Mouse (Mus musculus): Measurements from ENCODE around the gene Tecta.

Gene Tecta

DNA sequence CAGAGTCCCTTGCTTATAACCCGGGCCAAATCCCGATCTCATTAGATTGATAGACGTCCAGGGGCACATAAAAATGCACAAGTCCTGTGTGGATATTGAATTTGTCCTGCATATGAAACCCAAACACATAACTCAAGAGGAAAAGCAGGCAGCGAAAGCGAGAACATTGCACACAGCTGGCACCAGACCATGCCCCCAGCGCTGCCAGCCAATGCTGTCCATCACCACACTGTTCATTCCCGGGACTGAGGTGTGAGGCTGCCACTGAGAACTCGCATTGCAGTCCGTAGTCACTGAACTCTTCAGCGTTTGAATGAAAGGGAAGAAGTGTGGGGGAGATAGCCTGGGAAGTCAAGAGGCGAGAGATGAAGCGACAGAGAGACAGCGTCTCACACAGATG is 14.1 kb downstream of the Tecta start:
- no peak for DNase-seq

DNA sequence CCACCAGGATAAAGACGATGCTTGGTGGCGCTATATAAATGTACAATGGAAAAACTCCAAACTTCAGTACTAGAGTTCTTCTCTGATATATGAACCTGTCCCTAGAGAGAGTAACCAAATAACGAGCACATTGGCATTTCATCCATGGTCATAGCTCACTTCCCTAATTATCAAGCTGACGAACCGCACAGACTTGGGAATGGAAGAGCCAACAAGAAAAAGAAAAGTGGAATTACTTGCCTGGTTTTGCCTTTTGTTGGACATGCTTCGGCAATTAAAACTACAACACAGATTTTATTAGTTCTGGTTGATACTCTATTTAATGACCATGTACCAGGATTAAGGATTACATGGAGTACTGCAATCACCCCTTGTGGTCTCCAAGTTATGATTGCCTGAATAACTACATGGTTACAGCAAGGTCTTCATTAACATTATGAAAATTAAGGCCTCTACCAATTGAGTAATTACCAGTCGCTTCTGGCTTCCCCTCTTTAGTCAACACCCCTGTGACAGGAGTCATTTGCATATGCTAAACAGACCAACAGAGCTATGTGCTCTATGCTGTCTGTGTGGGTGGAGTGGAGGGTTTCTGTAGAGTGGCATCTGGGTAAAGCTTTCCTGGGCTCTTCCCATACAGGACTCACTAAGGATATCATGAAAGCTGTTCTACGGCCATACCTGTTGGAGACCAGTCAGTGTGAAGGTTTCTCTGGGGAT is 16.9 kb downstream of the Tecta start:
- no peak for DNase-seq

DNA sequence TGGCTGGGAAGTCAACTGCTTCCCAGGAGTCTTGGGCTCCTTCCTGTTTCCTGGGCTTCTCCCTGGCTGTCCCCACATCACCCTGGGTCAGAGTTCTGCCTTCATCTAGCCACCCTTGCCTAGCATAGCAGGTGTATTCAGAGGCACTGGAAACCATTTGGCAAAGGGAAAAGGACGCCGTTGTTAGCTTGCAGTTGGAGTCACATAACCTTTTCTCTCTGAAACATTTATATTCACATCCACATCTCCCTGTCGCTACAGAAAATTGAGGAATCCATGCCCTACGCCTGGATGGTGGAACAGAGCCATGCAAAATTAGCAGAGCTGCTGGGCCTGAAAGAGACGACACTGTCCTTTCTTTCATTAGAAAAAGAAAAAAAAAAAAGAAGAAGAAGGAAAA is 17.7 kb downstream of the Tecta start:
- DNase-seq: no peak

DNA sequence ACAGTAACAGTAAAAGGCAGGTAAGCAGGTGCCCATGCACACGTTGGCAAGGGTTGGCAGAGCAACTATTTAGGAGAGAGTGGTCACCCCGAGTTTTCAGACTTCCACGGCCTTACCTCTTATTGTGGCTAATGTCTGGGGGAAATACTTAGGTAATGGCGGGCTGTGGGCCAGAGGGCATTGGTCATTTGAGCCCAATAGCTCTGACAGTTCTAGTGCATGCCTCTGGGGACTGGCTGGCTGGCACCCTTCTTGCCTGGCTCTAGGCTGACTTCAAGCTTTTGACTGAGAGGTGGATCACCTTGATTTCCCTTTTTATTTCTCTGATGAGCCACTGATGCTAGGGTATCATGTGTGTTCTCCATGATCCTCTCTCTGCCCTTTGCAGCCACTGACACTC is 21.7 kb downstream of the Tecta start:
- no peak for DNase-seq

DNA sequence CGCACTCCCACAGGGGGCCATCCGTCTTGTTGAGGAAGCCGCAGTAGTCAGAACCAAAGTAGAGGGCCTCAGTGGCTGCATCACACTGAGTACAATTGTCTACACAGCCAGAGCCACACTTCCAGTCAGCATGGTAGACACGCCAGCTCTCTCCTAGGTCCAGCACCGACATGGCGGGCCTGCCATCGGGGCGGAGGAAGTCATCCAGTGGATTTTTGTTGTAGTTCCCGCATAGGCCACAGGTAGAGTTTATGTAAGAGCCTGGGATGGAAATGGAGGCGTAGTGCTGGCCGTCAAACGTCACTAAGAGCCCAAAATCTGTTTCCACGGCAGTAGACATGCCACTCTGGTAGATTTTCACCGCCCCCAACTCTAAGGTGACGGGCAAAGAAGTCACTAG is 22.1 kb downstream of the Tecta start:
- DNase-seq: no peak

DNA sequence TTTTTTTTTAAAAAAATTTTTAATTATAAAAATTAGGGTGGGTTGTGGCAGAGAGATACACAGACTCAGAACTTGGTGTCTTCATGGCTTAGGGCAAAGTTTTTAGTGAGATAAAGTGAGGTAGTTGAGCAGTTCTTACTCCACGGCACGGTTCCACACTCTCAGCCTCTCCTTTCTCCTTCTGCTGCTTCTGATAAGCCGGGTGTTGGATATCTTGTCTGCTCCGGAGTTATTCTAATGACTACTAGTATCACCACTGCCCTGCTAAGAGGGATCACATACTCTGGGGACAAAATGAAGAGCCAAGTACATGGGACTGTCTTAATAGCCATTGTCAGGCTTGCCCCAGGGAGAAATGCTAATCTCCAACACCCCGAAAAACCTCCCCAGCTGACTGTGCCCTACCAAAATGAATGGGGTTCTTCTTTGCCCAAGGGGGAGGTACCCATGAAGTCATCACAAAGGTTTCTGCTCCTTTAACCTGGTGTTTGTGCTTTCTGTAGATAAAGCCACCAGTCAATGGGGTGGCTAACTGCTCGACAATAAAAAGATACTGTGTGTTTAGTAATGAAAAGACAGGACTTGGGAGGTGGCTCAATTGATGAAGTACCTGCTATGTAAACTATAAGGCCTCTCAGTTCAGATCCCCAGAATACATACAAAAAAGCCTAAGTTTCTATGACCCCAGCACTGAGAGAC is 27.9 kb downstream of the Tecta start:
- no peak for DNase-seq

DNA sequence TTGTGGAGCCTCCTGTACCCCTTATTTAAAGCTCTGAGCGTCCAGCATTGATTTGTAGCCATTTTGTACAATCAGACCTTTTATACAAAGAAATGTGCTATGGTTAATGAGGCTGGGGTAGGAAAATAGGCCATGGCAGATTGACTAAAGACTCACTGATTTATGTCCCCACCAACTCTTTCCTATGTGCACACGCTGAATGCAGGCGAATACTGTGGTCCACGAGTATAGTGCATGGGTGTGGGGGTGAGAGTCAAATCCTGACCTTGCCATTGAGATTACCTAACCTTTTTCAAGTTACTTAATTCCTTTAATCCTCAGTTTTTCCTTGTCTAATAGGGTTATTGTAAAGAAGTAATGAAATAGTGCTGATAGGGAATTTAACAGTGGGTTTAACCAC is 42.1 kb downstream of the Tecta start:
- DNase-seq: no peak

DNA sequence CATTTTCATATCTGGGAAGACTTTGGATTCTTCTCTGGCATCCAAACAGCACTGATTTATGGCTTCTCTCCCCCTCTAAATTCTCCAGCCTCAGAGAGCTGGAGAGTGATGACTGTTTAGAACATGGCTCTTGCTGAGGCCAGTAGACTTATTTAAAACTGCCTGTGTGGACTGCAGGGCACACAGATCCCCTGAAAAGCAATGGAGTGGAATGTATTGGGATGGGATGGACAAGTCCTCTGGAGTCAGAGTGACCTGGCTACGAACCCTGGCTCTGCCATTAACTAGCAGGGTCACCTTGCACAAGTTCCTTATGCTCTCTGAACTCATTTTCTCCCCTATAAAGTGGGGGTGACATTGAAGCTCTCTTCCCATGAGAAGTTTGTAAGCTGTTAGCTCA is 44.9 kb downstream of the Tecta start:
- no peak for DNase-seq

DNA sequence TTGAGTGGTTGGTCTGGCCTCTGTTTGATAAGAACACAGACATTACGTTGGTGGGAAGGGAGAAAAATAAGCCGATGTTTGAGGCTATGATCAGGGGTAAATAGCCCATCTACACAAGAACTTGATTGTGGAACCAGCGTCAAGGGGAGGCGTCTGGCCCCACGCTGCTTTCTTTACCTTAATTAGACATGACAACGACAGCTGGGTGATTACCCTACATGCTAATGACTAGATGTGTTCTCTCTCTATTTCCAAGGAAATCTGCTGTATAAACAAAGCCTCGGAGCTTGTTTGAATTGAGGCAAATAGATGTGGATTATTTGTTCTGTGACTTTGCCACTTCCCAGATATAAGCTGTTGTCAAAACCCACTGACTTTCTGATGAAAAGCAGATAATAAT is 49.9 kb downstream of the Tecta start:
- no peak for DNase-seq

DNA sequence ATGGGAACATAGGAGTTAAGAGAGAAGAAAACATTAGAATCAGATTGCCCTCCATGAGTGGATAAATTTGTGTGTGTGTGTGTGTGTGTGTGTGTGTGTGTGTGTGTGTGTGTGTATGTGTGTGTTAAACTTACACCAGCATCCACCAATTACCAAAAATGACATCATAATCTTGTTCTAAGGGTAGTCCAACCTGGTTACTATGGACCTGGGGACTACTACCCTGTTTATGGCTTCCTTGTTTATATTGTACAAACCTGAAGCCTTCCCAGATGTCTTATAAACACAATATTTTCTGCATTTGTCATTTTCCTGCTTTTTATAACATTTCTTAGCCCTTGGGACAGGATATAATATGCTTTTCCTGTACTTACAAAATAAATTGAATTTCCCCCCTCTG is 53.4 kb downstream of the Tecta start:
- no peak for DNase-seq

DNA sequence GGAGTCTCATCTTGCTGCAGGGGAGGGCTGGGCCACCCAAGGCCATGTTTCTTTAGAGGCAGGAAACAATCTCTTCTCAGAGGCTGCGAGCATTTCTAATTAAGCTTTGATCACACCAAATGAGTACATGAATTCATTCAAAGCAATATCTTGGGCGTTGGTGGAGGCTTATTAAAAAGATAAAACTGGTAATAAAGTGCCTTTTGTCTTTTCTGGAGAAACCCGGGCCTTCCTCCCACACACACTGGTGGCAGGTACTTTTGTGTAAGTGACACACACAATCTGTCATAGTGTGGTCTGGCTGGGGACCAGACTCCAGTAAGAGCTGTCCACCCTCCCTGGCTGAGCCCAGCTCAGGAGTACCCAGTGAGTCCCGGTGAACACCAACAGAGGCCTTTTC is 60.6 kb downstream of the Tecta start:
- DNase-seq: no peak

DNA sequence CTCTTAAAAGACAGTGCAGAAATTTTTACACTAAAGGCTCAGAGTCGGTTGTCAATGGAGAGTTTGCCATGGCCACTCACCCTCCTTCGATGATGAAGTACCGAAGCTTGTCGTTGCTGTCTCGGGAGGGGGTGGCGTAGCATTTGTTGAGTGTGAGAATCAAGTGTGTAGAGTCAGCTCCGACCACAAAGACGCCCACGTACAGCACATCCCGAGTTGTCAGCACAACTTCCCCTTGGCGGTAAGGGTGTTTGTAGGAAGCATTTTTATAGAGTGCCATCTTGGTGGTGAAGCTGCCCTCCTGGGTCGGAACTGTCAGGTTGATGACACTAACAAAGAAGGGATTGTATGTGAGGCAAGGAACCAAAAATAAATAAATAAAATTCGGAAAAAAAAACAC is 62.7 kb downstream of the Tecta start:
- DNase-seq: no peak

DNA sequence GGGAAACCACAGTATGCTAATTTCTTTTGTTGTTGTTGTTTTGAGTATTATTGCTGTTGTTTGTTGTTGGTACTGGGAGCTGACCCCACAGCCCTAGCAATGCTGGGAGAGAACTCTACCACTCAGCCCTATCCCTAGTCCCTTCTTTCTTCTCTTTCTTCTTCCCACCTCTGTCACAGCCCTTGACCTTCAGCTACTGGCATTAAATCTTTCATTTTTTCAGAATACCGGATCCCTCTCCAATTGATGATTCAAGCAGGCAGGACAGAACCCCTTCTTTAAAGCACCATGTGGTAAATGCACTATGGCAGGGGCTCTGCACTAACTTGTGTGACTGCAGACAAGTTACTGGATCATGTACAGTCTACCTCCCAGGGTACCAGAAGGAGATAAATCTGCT is 63.2 kb downstream of the Tecta start:
- DNase-seq: no peak

DNA sequence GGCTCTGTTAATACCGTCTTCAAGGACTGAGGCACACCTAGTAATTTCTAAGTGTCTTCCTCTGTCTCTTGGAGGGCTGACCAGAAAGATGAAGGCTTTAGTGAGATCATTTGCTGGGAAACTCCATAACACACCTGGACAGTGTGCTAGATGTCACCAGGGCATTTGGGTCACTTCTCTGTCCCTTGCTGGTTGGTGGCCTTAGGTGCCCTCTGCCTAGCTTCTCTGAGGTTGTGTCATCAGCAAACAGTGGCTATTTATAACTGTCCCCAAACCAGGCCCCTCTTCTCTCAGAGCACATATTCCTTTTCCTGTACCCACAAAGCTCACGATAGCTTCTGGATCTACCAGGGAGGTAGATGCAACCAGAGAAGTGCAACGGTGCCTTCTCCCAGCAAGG is 64.8 kb downstream of the Tecta start:
- DNase-seq: no peak

DNA sequence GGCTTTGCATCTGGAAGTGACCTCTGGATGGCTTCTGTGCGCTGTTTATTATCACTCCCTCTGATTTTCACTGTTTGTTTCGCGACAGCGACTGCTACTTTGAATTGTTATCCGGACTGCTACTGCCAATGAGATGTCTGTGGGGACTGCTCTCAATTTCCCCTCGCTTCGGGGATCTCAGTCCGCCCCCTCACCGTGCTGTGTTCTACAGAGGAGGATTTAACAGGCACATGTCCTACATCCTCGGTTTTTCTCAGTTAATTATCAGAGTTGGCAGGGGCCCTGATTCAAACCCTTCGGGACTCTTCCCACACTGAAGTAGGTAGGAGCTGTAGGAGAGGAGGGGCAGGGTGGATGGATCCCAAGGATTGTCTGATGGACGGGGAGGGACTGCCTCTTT is 67.0 kb downstream of the Tecta start:
- no peak for DNase-seq

DNA sequence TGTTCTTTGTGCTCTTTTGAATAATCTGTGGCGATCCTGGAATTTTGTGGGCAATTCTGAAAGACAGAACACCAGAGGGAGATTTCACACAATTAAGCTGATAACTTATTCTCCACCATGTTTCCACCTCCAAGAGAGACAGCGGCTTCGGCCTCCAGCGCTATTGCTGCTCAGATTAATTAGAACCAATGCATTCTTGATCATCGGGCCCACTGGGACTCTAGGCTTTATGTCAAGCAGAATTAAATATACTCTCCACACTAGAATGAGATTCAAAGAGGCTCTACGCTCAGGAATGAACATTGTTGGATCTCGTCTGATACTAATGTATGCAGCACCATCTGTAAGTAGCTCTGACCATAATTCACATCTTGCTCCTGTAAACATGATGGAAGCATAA is 68.4 kb downstream of the Tecta start:
- no peak for DNase-seq

DNA sequence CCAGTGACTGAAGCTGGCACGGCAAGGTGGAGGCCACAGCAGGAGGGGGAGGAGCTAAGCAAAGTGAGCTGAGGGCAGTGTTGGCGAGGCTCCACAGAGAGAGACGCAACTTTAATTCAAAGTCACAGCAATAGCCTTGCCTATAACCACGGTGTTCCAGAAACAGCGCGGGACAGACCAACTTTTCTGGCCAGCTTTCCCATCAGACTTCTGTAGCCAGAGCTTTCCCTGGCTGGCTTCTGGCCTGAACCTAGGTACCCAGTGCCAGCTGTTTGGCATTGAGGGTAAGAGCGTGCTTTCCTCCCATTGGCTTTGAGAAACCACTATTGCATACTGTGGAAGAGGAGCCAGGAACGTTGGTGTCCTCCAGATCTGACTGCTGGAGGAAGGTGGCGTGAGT is 70.0 kb downstream of the Tecta start:
- no peak for DNase-seq

DNA sequence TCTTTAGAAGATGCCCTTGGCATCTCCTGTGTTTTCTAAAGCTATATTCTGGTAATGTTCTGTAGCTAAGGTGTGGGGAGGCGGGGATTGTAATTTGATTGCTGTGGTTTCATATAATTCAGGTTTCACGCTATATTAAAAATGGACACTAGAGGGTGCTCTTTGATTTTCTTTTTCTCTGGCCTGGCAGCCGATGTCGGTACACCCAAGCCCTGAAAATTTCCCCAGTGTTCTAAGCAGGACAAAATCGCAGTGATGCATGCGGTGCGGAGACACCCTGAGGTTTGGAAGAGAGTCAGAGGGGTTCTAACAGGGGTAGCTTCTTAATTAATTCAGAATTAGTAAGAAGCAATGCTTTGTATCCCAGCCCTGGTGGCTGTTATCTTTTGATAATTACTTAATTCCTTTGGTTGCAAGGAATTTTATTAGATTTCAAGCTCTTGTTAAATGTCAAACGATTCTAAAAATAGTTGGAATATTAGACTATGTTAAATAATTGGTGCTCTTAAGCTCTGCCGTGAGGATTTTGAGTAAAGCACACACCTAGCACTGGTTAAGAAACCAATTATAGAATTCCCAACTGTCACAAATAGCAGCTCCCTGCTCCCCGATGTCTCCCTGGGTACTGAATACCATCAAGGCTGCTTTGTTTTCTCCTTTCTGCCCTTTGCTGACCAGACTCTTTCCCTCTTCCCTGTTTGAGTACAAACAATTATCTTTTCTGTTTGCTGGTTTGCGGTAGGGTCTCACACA is 72.9 kb downstream of the Tecta start:
- DNase-seq: no peak

DNA sequence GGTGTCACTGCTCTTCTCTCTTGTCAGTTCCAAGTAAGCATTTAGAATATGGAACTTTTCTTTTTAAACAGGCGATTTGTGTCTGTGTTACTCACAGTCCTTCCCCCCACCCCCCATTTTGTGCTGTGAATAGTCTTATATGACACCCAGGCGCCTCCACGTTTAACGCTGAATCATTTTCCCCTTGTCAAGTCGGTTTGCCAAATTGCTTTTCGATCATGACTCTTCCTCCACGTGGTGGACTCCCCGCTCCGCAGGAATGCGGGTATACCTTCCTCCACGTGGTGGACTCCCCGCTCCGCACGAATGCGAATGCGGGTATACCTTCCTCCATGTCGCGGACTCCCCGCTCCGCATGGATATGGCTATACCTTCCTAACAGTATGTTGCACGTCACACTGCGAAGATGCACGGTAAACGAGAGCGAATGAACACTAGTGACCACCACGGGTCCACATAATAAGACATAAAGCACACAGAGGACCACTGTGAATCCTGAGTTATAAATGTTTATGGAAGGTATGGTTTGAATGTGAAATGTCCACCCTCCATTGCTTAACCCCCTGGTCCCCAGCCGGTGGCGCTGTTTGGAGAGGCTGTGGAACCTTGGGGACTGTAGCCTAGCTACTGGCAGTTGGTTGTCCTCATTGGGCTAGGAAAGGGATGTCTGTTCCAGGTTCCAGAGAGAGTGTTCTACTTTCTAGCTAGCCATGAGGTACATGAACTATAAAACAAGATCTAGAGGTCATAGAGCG is 74.9 kb downstream of the Tecta start:
- no peak for DNase-seq

DNA sequence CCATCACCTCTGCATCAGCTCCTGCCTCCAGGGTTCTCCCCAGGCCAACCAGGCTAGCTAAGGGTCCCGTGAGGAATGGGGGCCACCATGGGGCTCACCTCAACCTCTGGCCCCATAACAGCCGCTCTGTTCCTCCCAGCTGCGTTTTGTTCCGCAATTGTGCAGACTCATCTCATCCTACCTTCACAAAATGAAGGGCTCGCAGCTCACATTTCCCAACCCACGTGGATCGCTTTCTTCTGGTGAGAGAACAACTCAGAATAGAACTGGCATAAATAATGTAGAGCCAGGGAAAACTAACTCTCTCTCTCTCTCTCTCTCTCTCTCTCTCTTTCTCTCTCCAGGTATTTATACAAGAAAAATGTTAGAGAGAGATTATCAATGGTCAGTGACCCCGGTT is 76.5 kb downstream of the Tecta start:
- no peak for DNase-seq

DNA sequence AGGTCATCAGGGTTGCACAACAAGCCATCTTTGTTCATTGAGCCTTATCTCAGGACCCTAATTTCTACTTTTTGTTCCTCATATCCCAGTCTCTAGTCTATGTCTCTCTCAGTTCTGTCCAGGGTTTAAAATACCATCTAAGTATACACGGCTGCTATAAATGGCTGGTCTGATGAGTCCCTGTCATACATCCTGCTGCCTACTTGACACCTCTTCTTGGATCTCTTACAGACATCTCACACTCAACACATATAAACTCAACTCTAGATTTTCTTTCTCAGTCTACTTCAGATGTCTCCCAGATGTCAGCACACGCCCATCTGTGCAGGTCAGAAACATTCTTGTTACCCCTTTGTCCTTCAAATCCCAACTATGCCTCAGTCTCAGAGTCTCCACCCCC is 78.3 kb downstream of the Tecta start:
- no peak for DNase-seq

DNA sequence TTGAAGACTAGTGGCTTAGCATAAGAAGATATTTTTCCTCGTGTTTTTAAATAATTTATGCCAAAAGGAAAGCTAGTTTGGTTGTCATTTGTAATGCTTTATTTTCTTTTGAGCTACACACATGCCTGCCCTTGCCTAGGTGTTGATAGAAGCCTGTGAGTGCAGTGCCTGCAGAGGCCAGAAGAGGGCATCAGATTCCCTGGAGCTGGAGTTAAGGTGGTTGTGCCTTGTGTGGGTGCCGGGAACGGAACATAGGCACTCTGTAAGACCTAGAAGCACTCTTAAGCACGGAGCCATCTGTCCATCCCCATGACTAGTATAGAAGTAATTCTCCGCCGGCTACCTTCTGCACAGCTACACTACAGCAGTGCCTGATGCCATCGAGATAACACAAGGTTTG is 79.1 kb downstream of the Tecta start:
- no peak for DNase-seq

DNA sequence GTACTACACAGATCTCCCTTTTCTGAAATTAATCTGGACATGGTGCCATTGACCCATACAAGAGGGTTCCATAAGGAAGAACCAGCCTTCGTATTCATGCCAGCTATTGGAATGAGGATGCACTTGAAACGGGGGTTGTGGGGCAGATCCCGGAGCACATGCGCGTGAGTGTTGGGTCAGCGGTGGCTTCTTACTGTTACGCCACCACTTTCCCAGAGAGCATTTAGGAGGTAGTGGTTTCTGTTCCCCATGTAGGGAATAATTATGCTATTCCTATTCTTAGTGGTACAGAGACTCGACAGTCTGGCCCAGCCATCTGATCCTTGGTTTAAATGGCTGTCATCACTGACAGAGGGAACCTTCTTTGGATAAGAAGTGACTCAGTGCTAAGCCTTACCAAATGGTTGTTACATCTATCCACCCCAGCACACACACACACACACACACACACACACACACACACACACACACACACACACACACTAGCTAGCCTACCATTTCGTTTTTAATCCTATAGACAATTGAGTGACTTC is 81.2 kb downstream of the Tecta start:
- DNase-seq: no peak

All from right cerebral cortex, postnatal 14 days (tissue).